Mouse (Mus musculus): ENCODE results near the gene Cbr1. TPM values are rescaled to one million over a fixed set of nuclear protein-coding genes. Genes with fewer than 3 reads are reported as not detected.
"Not testable (repeated sequence)": the region's sequence is repeated elsewhere in the genome, so short reads cannot be mapped to it uniquely, and the experiment has no call there.

Gene Cbr1
- polyA plus RNA-seq, 1 experiment from 2014 or later: 137 TPM

DNA sequence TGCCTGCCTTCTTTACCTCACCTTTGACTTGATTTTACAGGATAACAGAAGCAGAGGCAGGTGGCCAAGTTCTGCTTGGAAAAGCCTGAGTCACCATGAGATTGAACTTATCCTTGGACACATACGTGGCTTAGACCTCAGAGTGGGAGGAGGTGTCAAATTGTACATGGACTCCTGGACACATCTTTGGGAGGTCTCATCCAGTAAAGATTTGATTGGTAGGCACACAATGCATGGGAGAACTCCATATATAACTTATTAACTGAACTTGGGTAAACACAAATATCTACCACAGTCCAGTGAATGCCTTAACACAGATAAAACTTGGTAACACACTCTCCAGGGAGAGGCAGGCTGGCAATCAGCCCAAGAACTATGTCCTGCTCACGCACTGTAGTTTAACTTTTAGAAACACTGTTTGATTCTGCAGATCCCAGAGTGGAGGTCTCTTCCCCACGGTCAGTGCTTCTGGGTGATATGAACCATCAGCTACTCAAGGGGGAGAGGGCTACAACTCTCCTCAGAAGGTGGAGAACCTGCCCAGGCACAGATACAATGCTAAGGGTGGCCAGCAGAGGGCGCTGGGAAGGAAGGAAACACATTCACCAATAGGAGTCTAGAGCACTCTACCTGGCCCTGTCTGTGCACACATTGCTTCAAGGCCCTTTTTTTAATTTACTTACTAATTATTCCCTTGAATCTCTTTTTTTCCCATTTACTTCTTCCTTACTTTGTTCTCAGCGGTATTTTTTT is 9.6 kb downstream of the Cbr1 start:
- CTCF ChIA-PET: interaction anchor here (0.8 to 2.2 kb wide), 4 partner anchors 11 to 56 kb away, joined by 3 to 8 read pairs (median 4); no protein-coding TSS in a partner anchor
- peak; percentile 71 for TF ChIP-seq CTCF (IDR thresholded peaks at IDR 0.05)
- POLR2A ChIA-PET: interaction anchor here (0.7 to 1.0 kb wide), 2 partner anchors 11 to 989 kb away, joined by 3 read pairs; no protein-coding TSS in a partner anchor
- DNase-seq (ENCODE audit: low read depth, low spot score): no peak
- ATAC-seq: peak; percentile 69
- in situ Hi-C loops (cut with MboI; ENCODE audit: low pct_unique_long_range_greater_than_20kb): no loop called here
- H3K27me3 ChIP-seq: no peaks in the 10 kb centered on the region

DNA sequence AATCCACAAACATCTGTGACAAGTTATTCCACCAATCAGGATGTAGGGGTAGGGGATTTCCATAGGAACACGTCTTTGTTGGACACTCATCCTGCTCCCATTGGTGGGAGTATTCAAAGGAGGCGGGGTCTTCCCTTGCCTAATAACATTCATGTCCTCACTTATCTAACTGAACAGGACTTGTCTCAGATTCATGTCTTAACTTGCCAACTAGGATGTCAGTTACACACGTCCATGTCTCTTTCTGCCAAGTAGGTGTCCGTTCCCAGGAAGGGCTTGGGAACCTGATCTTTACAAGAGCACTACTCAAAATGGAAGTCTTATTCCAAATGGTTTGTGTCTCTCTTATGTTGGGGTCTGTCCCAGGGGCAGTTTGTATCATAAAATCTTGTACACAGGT is 18.1 kb downstream of the Cbr1 start:
- CTCF ChIA-PET; ATAC-seq; H3K27me3 ChIP-seq; in situ Hi-C loops (cut with MboI; ENCODE audit: low pct_unique_long_range_greater_than_20kb); POLR2A ChIA-PET; DNase-seq (ENCODE audit: low read depth, low spot score): not testable (repeated sequence)

DNA sequence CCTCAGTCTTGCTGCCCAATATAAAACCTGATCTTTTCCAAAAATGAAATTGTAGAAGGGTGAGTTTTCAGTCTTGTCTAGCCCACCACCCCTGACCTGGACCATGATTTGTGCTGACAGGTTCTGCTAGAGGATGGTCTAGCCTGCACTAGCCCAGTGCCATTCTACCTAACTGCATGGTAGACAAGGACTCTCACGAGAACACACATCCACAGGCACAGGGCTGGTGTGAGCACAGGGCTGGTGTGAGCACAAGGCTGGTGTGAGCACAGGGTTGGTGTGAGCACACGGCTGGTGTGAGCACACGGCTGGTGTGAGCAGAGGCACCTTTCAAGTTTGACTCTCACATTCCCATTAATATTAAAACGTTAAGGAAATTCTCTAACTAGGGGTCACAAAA is 19.0 kb downstream of the Cbr1 start:
- ATAC-seq (no peak), DNase-seq (ENCODE audit: low read depth, low spot score) (no peak)
- ChIA-PET POLR2A (no interaction called here), CTCF (no interaction called here)
- in situ Hi-C loops (cut with MboI; ENCODE audit: low pct_unique_long_range_greater_than_20kb): no loop called here
- H3K27me3 ChIP-seq: no peaks in the 10 kb centered on the region
- no peak for TF ChIP-seq CTCF (IDR thresholded peaks at IDR 0.05)

DNA sequence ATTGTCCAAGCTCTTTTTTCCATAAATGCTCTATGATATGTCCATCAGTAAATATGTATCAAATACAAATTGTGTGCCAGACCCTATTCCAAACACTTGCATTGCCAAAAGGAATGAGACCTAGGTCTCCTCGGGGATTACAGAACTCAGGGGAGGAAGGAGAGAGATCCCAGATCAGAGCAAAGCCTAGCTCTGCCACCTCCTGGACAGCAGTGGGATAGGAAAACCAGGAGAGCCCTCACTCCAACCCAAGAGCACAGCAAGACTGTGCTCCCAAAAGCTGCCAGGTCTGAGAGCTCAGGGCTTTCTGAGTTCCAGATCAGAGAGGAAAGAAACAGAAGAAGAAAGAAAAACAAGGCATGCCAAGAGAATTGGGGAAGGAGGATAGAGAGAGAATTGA is 21.1 kb downstream of the Cbr1 start:
- CTCF ChIA-PET: interaction anchor here (1.2 to 1.6 kb wide), 3 partner anchors 11 to 29 kb away, joined by 3 to 8 read pairs (median 3); no protein-coding TSS in a partner anchor
- in situ Hi-C loops (cut with MboI; ENCODE audit: low pct_unique_long_range_greater_than_20kb): no loop called here
- POLR2A ChIA-PET: interaction anchor here (1.0 kb wide), 1 partner anchor 11 kb away, joined by 3 read pairs; no protein-coding TSS in a partner anchor
- peak; percentile 76 for TF ChIP-seq CTCF (IDR thresholded peaks at IDR 0.05)
- DNase-seq (ENCODE audit: low read depth, low spot score): no peak
- no peaks in the 10 kb centered on the region for H3K27me3 ChIP-seq
- peak; percentile 78 for ATAC-seq

DNA sequence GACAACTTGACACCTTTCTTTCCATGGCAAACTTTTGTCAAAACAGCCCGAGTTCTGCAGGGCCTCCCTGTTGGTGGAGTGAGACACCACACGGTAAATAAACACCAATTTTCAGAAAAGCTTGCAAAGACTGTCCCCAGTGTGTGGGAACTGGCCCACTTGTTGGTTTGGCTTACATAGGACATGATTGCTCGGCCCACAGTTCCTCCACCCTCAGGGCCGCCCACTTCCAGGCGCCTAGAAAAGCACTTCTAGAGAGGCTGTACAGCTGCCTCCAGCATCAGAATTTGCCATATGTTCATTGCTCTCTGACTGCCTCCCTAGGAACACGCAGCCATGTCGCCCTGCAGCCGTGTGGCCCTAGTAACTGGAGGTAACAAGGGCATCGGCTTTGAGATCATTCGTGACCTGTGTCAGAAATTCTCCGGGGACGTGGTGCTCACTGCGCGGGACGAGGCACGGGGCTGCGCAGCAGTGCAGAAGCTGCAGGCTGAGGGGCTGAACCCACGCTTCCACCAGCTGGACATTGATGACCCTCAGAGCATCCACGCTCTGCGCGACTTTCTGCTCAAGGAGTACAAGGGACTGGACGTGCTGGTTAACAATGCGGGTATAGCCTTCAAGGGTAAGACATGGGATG is 22.2 kb downstream of the Cbr1 start, which contains the start of gene Gm5678:
Gene Gm5678 (plus strand): TSS at position 337 of the 640 bp plus-strand sequence.
- ATAC-seq (no peak), DNase-seq (ENCODE audit: low read depth, low spot score) (no peak)
- POLR2A ChIA-PET: no interaction called here
- in situ Hi-C loops (cut with MboI; ENCODE audit: low pct_unique_long_range_greater_than_20kb): no loop called here
- CTCF ChIA-PET: interaction anchor here (1.6 kb wide), 1 partner anchor 12 kb away, joined by 8 read pairs; no protein-coding TSS in a partner anchor
- no peaks in the 10 kb centered on the region for H3K27me3 ChIP-seq
- no peak for TF ChIP-seq CTCF (IDR thresholded peaks at IDR 0.05)

DNA sequence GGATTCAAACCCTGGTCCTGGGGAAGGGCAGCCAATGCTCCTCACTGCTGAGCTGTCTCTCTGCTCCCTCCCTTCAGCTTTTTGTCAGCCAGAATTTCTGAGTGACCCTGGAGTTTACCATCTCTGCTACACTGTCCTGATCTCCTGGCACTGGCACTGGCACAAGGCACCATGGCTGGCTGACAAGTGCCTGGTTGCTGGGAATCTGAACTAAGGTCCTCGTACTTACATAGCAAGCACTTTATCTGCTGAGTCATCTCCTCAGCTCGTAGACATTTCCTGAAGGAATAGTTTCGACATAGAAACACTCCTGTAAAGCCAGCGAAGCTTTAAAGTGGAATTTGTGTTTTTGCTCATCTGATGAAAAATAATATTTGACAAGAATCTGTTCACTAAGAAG is 38.4 kb downstream of the Cbr1 start:
- no peaks in the 10 kb centered on the region for H3K27me3 ChIP-seq
- TF ChIP-seq CTCF (IDR thresholded peaks at IDR 0.05): no peak
- ATAC-seq (peak; percentile 21), DNase-seq (ENCODE audit: low read depth, low spot score) (peak; percentile 33)
- in situ Hi-C loops (cut with MboI; ENCODE audit: low pct_unique_long_range_greater_than_20kb): no loop called here
- ChIA-PET CTCF (interaction anchor here (0.8 to 1.0 kb wide), 2 partner anchors 17 to 67 kb away, joined by 3 read pairs; no protein-coding TSS in a partner anchor), POLR2A (interaction anchor here (0.6 kb wide), 1 partner anchor 40 kb away, joined by 3 read pairs; no protein-coding TSS in a partner anchor)

DNA sequence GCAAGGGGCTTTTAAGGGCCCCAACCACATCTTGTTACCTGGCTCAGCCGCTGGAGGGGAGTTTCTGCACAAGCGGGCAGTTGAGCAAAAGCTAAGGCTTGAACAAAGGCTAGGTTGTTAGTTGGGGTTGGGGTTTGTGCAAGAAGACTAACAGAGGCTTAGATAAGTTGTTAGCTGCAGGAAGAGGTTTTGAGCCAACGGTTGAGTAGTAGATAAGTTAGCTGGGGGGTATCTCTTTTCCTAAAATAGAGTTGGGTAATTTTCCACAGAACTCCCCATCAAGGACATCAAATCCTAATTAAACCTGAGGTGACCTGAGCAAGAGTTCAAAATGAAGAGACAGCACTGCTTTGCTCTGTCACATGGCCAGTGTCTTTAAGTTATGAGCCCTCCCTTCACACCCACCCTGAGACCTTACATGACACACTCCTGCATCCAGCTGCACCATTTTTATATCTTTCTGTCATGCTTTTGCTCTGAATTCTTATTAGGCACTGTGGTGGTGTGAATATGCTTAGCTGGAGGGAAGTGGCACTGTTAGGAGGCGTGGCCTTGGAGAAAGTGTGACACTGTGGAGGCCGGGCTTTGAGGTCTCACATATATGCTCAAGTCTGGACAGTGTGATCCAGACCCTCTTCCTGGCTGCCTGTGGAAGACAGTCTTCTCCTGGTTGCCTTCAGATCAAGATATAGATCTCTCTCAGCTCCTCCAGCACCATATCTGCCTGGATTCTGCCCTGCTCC is 43.0 kb downstream of the Cbr1 start:
- ChIA-PET POLR2A (no interaction called here), CTCF (no interaction called here)
- ATAC-seq: no peak
- in situ Hi-C loops (cut with MboI; ENCODE audit: low pct_unique_long_range_greater_than_20kb): no loop called here
- no peak for TF ChIP-seq CTCF (IDR thresholded peaks at IDR 0.05)
- H3K27me3 ChIP-seq: no peaks in the 10 kb centered on the region
- no peak for DNase-seq (ENCODE audit: low read depth, low spot score)

Other genes starting within 250 kb of the Cbr1 start
- 18.5 TPM for gene Setd4, start 1.8 kb upstream of the Cbr1 start, polyA plus RNA-seq (2021)
- gene Gm5678, start 22.2 kb downstream of the Cbr1 start, polyA plus RNA-seq (2021): 4.3 TPM
- gene Cbr3, start 77.4 kb downstream of the Cbr1 start, polyA plus RNA-seq (2021): 16.6 TPM
- gene Dop1b, start 106.1 kb downstream of the Cbr1 start, polyA plus RNA-seq (2021): 12.6 TPM
- gene Morc3, start 226.3 kb downstream of the Cbr1 start, polyA plus RNA-seq (2021): 31.2 TPM

Measured in Patski (cell line).